Mouse (Mus musculus) lung, adult 10 weeks (tissue): ENCODE results near the gene Rdh16f1. TPM values are rescaled to one million over a fixed set of nuclear protein-coding genes. Genes with fewer than 3 reads are reported as not detected.

ENCODE experiments used
- polyA plus RNA-seq: library from polyadenylated mRNA; stranded (reverse); fragments of 350-450 nt; fragmentation: Illumina TruSeq; extraction: RNeasy Lipid Tissue Mini Kit (QIAGEN cat#74804); gene quantifications from one replicate; pipeline ENCODE4 v1.2.3, GENCODE M21; 2014; ENCODE audit warnings: low read depth, low replicate concordance; ENCODE audit not compliant: insufficient read depth

Gene Rdh16f1
- not detected for polyA plus RNA-seq

GRCm38 (mm10) chr10:127759181-127760110 lies at the start of gene Rdh16f1, which contains the start of gene Rdh1:
TSS of gene Rdh16f1 (plus strand) at chr10:127759787.
TSS of gene Rdh1 (plus strand) at chr10:127759721.

GRCm38 (mm10) chr10:127724178-127724577 lies 35.4 kb upstream of the Rdh16f1 start, which contains the start of gene Tac2:
TSS of gene Tac2 (plus strand) at chr10:127724478.

GRCm38 (mm10) chr10:127739083-127739660 lies 20.4 kb upstream of the Rdh16f1 start, which contains the start of gene Zbtb39:
TSS of gene Zbtb39 (plus strand) at chr10:127739538.

GRCm38 (mm10) chr10:127751548-127751947 lies 8.0 kb upstream of the Rdh16f1 start, which contains the start of gene Gpr182:
TSS of gene Gpr182 (minus strand) at chr10:127751732.

GRCm38 (mm10) chr10:127776011-127776410 lies 16.4 kb downstream of the Rdh16f1 start, which contains the start of gene Rdh9:
TSS of gene Rdh9 (plus strand) at chr10:127776386.

GRCm38 (mm10) chr10:127800891-127801290 lies 41.3 kb downstream of the Rdh16f1 start, which contains the start of gene Rdh16:
TSS of gene Rdh16 (plus strand) at chr10:127801152.

Other genes starting within 250 kb of the Rdh16f1 start
- 63.4 TPM for gene Ndufa4l2, start 244.8 kb upstream of the Rdh16f1 start, polyA plus RNA-seq
- 14.9 TPM for gene Shmt2, start 237.3 kb upstream of the Rdh16f1 start, polyA plus RNA-seq
- 0.18 TPM for gene Nxph4, start 225.2 kb upstream of the Rdh16f1 start, polyA plus RNA-seq
- 96.5 TPM for gene Lrp1, start 138.6 kb upstream of the Rdh16f1 start, polyA plus RNA-seq
- 41.9 TPM for gene Stat6, start 116.8 kb upstream of the Rdh16f1 start, polyA plus RNA-seq
- gene Nemp1, start 92.9 kb upstream of the Rdh16f1 start, polyA plus RNA-seq = 5.7 TPM
- 16.0 TPM for gene Nab2, start 91.2 kb upstream of the Rdh16f1 start, polyA plus RNA-seq
- gene Myo1a, start 54.6 kb upstream of the Rdh16f1 start, polyA plus RNA-seq = 0.15 TPM
- not detected for gene Tac2, start 35.3 kb upstream of the Rdh16f1 start, polyA plus RNA-seq
- gene Zbtb39, start 20.2 kb upstream of the Rdh16f1 start, polyA plus RNA-seq = 3.3 TPM
- gene Gpr182, start 8.1 kb upstream of the Rdh16f1 start, polyA plus RNA-seq = 12.8 TPM
- not detected for gene Rdh1, start 66 bp upstream of the Rdh16f1 start, polyA plus RNA-seq
- 0.19 TPM for gene Rdh9, start 16.6 kb downstream of the Rdh16f1 start, polyA plus RNA-seq
- gene Rdh16, start 41.4 kb downstream of the Rdh16f1 start, polyA plus RNA-seq = not detected
- not detected for gene Rdh19, start 90.1 kb downstream of the Rdh16f1 start, polyA plus RNA-seq
- gene Rdh16f2, start 106.7 kb downstream of the Rdh16f1 start, polyA plus RNA-seq = not detected
- not detected for gene Rdh7, start 129.0 kb downstream of the Rdh16f1 start, polyA plus RNA-seq
- gene Sdr9c7, start 138.7 kb downstream of the Rdh16f1 start, polyA plus RNA-seq = not detected
- not detected for gene Hsd17b6, start 247.8 kb downstream of the Rdh16f1 start, polyA plus RNA-seq